Mouse (Mus musculus): ENCODE results near the gene Col9a2. TPM values are rescaled to one million over a fixed set of nuclear protein-coding genes. Genes with fewer than 3 reads are reported as not detected.

The Col9a2 gene
- polyA plus RNA-seq, 1 experiment from 2014 or later: 12.3 TPM

DNA sequence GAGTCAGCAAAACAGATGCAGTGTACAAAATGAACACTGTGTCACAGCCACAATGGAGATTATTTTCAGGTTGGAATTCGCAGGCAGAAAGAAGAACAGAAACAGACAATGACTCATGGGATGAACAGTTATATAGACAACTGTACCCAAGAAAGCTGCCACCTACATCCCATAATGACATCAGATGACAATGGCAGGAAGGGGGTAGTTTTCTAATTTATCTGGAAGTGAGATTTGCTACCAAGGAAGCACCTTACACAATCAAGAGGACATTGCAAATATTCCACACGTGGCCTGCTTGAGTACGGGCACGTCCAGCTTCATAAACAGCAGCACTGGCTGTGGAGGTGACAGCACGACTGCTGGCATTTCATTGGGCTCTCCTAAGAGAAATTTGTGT, 30.0 kb upstream of the Col9a2 start:
- 67% methylated on average over 5 of the region's 5 CpGs for WGBS
- no peak overlapping the region for H3K4me3 ChIP-seq
- H3K4me1 ChIP-seq: peaks cover 13% of the 10 kb centered on the region; the same call in 1 of the 2 replicates
- no peaks in the 10 kb centered on the region for H3K9me3 ChIP-seq
- H3K36me3 ChIP-seq: no peaks in the 10 kb centered on the region
- no peak overlapping the region for H3K9ac ChIP-seq
- no peak overlapping the region for H3K27ac ChIP-seq
- no peaks in the 10 kb centered on the region for H3K27me3 ChIP-seq
- ATAC-seq (ENCODE audit: borderline replicate concordance, extremely low read depth, low FRiP score, low TSS enrichment): no peak
- no peak overlapping the region for H3K4me2 ChIP-seq

DNA sequence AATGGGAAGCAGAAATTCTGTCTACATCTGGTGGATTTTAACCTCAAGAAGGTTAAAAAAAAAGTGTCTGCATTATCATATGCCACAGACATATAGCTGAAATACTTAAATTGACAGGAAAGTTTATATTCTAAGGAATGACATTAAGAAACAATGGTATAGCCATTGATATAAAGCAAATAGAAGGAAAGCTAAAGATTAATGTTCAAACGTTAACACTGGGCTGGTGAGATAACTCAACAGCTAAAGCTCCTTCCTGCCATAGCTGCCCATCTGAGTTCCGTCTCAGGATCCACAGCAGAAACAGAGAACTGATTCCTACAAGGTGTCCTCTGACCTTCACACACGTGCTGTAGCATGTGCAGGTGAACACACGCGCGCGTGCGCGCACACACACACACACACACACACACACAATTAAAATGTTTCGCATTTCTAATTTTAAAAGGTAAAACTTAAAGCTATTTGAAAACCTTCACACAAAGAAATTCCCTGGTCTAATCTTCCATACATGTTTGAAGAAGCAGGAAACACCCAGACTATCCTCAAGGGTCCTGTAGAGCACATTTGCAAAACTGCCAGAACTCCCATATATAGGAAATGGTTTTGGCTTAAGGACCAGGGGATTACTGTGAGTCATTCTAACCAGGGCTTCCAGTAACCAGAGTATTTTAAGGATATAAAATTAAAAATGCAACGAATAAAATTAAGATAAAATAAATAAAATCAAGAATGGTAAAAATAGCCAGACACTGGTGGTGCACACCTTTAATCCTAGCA, 28.2 kb upstream of the Col9a2 start:
- Histone ChIP-seq H3K4me1 (peaks cover 12% of the 10 kb centered on the region), H3K4me3 (no peak overlapping the region)
- ATAC-seq (ENCODE audit: borderline replicate concordance, extremely low read depth, low FRiP score, low TSS enrichment): no peak

DNA sequence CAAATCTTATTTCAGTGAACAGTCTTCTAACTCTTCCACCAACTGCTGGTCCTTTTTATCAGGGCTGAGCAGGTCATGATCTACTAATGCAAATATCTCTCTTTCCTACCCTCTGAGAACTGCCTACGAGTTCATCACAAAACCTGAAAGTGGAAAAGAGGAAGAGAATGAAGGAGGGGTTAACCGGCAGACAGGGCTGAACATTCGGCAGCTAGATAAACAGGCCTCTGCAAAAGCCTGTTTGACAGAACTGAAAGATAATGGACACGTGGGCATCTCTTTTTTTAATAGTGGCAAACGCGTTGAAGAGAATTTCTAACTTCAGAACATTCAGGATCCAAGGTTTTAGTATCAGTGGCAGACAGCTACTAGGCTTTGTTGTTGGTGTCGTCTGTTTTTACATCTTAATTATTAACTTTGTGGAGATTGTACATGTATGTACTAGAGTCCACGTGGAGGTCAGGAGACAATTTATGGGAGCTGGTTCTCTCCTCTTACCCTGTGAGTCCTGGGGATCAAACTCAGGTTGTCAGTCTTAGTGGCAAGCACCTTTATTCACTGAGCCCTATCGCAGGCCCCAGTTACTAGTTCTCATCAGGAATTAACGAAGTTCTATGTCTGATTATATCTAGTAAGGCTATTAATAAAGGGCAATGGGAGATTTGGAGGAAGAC, 24.5 kb upstream of the Col9a2 start:
- Histone ChIP-seq H3K4me1 (peaks cover 15% of the 10 kb centered on the region), H3K9ac (no peak overlapping the region), H3K36me3 (no peaks in the 10 kb centered on the region), H3K27me3 (no peaks in the 10 kb centered on the region), H3K27ac (no peak overlapping the region), H3K9me3 (no peaks in the 10 kb centered on the region), H3K4me2 (no peak overlapping the region), H3K4me3 (no peak overlapping the region)
- no peak for ATAC-seq (ENCODE audit: borderline replicate concordance, extremely low read depth, low FRiP score, low TSS enrichment)
- 53% methylated on average over 10 of the region's 10 CpGs for WGBS

More for the DNA sequence above, 28.2 kb upstream of the Col9a2 start:
- no peaks in the 10 kb centered on the region for H3K36me3 ChIP-seq
- 72% methylated on average over 11 of the region's 11 CpGs for whole genome bisulfite sequencing
- no peak overlapping the region for H3K27ac ChIP-seq
- no peaks in the 10 kb centered on the region for H3K9me3 ChIP-seq
- H3K9ac ChIP-seq: no peak overlapping the region
- no peak overlapping the region for H3K4me2 ChIP-seq
- no peaks in the 10 kb centered on the region for H3K27me3 ChIP-seq

DNA sequence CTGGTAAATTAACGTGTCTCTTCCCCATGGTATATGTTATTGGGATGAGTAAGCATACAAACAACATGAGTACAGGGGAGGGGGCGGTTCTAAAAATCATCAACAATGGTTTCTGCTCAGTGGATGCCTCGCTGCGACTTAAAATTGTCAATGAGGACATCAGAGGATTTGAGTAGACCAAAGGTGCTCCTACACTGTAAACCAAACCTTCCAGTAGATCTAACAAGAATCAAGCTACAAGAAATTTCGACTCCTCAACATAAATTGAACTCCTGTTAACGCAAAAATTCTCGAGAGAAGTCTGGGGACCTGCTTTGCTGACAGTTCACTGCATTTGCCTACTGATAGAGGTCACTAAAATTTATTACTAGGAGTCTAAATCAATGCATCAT, 23.9 kb upstream of the Col9a2 start:
- WGBS: 75% methylated on average over 7 of the region's 7 CpGs
- peaks cover 15% of the 10 kb centered on the region for H3K4me1 ChIP-seq
- no peak for ATAC-seq (ENCODE audit: borderline replicate concordance, extremely low read depth, low FRiP score, low TSS enrichment)
- H3K27me3 ChIP-seq: no peaks in the 10 kb centered on the region
- H3K27ac ChIP-seq: no peak overlapping the region
- no peak overlapping the region for H3K9ac ChIP-seq
- no peaks in the 10 kb centered on the region for H3K36me3 ChIP-seq
- peak overlapping the region; percentile 95 for H3K4me2 ChIP-seq
- no peak overlapping the region for H3K4me3 ChIP-seq
- H3K9me3 ChIP-seq: no peaks in the 10 kb centered on the region

DNA sequence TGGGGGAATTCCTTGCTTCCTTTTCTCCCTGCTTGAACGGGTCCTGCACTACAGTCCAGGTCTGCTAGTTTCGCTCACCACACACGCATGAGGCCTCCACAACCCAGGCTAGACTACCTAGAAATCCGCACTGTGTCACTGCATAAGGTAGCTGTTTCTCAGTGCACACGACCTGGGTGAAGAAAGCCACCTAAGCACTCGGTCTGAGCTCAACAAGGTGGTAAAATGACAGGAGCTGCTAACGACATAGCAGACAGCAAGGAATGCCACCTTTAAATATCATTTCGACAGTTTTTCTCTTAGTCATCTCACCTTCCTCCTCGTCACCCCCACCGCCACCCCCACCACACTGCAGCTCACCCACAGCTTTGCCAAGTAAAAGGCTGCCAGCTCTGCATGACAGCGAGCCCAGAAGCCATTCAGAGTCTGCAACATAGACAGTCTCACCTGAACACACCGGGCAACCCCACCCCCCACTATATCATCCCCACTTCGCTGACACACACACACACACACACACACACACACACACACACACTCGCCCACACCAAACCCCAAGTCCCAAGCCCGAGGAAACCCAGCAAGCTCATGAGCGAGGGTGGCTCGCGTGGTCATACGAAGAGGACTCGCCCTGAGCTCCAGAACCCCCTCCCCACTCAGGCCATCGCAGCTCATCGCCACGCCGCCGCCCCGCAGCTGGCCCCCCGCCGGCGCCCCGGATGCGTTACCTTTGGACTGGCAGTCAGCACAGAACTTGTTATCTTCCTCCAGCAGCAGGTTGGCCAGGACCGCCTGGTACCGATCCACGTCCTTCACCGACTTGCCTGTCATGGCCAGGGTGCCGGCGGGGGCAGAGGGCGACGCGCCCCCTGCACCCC, 22.9 kb upstream of the Col9a2 start:
- Histone ChIP-seq H3K4me3 (peak overlapping the region; percentile 82), H3K4me1 (peaks cover 15% of the 10 kb centered on the region), H3K9me3 (no peaks in the 10 kb centered on the region), H3K27me3 (no peaks in the 10 kb centered on the region), H3K9ac (peak overlapping the region; percentile 82), H3K27ac (peak overlapping the region; percentile 64), H3K4me2 (peak overlapping the region; percentile 95), H3K36me3 (no peaks in the 10 kb centered on the region)
- 4% methylated on average over 40 of the region's 40 CpGs for WGBS
- peak; percentile 11 for ATAC-seq (ENCODE audit: borderline replicate concordance, extremely low read depth, low FRiP score, low TSS enrichment)

DNA sequence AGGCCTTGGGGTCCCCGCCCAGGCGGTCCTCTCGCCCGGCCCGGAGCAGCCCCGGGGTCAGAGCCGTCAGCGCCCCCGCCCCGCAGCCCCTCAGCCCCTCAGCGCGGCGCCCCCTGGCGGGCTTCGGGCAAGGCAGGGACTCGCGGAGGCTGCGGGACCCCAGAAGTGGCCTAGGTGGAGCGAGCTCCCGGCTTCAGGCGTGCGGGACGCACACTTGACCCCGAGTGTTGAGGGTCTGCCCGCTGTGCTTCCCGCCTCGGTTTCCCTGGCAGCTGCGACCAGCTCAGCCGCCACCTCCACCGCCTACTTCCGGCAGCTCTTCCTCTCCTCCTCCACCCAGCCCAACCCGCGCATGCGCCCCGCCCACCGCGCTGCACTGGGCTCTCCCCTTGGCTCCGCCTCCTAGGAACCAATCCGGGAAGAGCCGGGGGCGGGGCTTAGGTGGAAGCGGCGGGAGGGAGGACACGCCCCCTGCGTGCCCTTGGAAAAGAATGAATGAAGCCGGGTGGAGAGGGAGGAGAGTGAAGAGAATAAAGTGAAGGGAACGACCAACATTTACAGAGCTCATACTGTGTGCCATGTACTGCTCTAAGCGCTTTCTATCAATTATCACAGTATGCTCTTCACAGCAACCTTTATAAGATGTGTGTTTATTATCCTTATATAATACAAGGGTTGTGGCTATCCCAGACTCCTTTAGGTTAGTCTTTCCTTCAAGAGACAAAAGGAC, 22.1 kb upstream of the Col9a2 start, which contains the start of gene Smap2:
Smap2 (minus strand) TSS at position 320 of the 730 bp plus-strand sequence.
- peaks cover 15% of the 10 kb centered on the region for H3K4me1 ChIP-seq
- no peaks in the 10 kb centered on the region for H3K27me3 ChIP-seq
- no peaks in the 10 kb centered on the region for H3K9me3 ChIP-seq
- peak; percentile 98 for ATAC-seq (ENCODE audit: borderline replicate concordance, extremely low read depth, low FRiP score, low TSS enrichment)
- H3K4me3 ChIP-seq: peak within 1 kb of the TSS; percentile 82
- under 1% methylated on average over 47 of the region's 48 CpGs for WGBS
- H3K9ac ChIP-seq: peak within 1 kb of the TSS; percentile 82
- H3K27ac ChIP-seq: peak within 1 kb of the TSS; percentile 64
- H3K4me2 ChIP-seq: peak within 1 kb of the TSS; percentile 95
- no peaks in the 10 kb centered on the region for H3K36me3 ChIP-seq

DNA sequence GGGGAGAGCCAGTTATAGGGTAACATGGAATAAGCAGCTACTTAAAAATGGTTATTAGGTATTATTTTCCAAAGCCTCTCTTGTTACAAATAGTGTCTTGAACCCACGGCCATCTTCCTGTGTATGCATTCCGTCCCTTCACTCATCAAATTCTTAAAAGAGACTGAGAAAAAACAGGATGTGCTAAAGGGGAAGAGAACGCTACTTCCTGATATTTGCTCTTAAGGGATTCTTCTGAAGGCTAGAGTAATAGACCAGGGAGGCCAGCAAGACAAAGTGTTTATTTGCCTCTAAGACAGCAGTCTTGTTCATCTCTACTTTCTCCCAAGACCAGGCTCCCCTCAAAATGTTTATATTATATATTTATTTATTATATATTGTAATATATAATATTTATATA, 20.9 kb upstream of the Col9a2 start:
- WGBS: 66% methylated on average over 3 of the region's 3 CpGs
- no peaks in the 10 kb centered on the region for H3K36me3 ChIP-seq
- H3K27ac ChIP-seq: no peak overlapping the region
- H3K27me3 ChIP-seq: no peaks in the 10 kb centered on the region
- H3K9ac ChIP-seq: no peak overlapping the region
- no peaks in the 10 kb centered on the region for H3K9me3 ChIP-seq
- H3K4me1 ChIP-seq: peaks cover 15% of the 10 kb centered on the region
- no peak for ATAC-seq (ENCODE audit: borderline replicate concordance, extremely low read depth, low FRiP score, low TSS enrichment)
- no peak overlapping the region for H3K4me3 ChIP-seq
- H3K4me2 ChIP-seq: no peak overlapping the region

DNA sequence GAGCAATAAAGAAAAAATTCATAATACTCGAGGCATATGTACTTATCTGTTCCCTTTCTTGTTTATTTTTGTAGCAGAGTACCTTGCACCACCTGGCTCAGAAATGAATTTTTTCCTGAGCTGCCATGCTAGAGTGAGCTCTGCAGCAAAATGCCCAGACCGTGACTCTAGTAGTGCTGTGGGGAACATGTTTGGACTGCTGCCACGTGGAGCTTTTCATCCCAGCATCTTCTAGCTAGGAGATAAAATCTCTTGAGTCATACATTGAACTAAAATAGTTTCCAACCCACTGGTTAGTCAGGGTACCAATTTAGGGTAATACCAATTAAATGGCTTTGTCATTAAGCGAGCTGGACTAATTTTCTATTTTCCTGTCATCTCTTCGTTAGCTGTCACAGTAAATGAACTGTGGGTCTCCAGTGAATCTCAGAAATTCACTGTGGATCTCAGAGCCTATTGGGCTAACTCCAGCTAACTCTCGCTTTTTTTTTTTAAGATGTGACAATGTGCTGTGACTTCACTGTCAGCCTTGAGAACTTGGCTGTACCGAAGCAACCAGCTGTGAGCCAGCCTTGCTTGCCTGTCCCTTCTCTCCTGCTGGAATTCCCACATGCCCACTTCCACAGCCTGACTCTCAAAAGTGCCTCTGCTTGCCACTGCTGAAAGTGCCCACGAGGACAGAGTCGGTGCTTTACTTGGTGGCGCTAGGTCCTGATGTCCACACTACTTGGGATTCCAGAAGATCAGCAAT, 19.0 kb upstream of the Col9a2 start:
- Histone ChIP-seq H3K9ac (no peak overlapping the region), H3K4me1 (peaks cover 10% of the 10 kb centered on the region), H3K27me3 (no peaks in the 10 kb centered on the region), H3K4me2 (no peak overlapping the region), H3K36me3 (no peaks in the 10 kb centered on the region), H3K27ac (no peak overlapping the region), H3K9me3 (no peaks in the 10 kb centered on the region), H3K4me3 (no peak overlapping the region)
- WGBS: 62% methylated on average over 10 of the region's 10 CpGs
- no peak for ATAC-seq (ENCODE audit: borderline replicate concordance, extremely low read depth, low FRiP score, low TSS enrichment)

DNA sequence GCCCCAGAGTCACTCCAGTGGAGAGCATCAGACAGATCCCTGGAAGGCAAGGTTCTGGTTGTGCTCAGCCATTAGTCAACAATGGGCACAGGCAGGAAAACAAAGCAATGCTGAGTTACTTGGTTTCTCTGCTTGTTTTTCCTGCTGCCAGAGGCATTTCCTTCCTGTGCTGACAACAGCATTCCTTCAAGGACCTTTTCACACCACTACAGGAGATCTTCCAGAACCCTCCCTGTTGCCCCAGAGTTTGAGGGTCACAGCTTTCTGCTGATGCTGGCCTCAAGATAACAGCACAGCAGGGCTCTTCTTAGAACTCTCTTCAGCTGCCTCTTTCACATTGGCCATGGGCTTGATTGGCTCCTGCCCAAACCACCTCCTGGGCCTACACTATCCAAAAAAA, 17.3 kb upstream of the Col9a2 start:
- no peaks in the 10 kb centered on the region for H3K36me3 ChIP-seq
- no peak overlapping the region for H3K27ac ChIP-seq
- no peak overlapping the region for H3K9ac ChIP-seq
- no peaks in the 10 kb centered on the region for H3K4me1 ChIP-seq
- no peak overlapping the region for H3K4me2 ChIP-seq
- no peak for ATAC-seq (ENCODE audit: borderline replicate concordance, extremely low read depth, low FRiP score, low TSS enrichment)
- no peaks in the 10 kb centered on the region for H3K9me3 ChIP-seq
- H3K27me3 ChIP-seq: no peaks in the 10 kb centered on the region
- H3K4me3 ChIP-seq: no peak overlapping the region

DNA sequence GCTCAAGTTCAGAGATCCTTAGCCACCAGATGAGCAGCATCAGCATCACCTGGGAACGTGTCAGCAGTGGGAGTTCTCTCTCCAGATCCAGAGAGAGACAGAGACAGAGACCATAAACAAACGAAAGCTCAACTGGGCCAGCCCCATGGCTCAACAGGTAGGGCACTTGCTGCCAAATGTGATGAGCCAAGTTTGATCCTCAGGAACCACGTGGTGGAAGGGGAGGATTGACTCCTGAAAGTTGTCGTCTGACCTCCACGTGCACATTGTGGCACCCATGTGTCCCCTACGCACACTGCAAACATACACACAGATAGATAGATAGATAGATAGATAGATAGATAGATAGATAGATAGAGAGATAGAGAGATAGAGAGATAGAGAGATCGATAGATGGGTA, 15.7 kb upstream of the Col9a2 start:
- no peaks in the 10 kb centered on the region for H3K27me3 ChIP-seq
- ATAC-seq (ENCODE audit: borderline replicate concordance, extremely low read depth, low FRiP score, low TSS enrichment): no peak
- no peaks in the 10 kb centered on the region for H3K9me3 ChIP-seq
- no peaks in the 10 kb centered on the region for H3K4me1 ChIP-seq
- WGBS: 71% methylated on average over 7 of the region's 7 CpGs
- H3K4me3 ChIP-seq: no peak overlapping the region
- no peak overlapping the region for H3K4me2 ChIP-seq
- H3K36me3 ChIP-seq: no peaks in the 10 kb centered on the region
- no peak overlapping the region for H3K27ac ChIP-seq
- H3K9ac ChIP-seq: no peak overlapping the region

DNA sequence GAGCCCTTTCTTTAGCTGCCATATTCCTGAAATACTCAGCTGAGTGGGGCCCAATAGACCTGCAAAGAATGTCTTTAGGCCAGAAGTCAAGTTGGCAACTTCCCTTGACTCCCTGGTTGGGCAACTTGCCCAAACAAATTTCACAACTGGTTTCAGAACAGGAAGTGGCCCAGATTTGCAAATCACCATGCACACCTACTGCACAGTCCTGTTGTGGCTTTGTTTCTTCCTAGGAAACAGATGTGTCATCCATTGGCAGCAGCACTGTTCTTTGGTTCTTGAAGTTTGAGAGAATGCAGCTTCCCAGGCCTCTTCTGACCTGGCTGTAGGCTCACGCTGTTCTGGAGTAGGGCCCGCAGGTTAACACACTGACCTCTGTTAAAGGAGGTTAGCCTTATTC, 15.2 kb upstream of the Col9a2 start:
- no peak for ATAC-seq (ENCODE audit: borderline replicate concordance, extremely low read depth, low FRiP score, low TSS enrichment)
- Histone ChIP-seq H3K9ac (no peak overlapping the region), H3K4me1 (no peaks in the 10 kb centered on the region), H3K27me3 (no peaks in the 10 kb centered on the region), H3K4me3 (no peak overlapping the region), H3K36me3 (no peaks in the 10 kb centered on the region), H3K9me3 (no peaks in the 10 kb centered on the region), H3K4me2 (no peak overlapping the region), H3K27ac (no peak overlapping the region)
- 74% methylated on average over 2 of the region's 2 CpGs for WGBS

All from lung, embryonic 15.5 days (tissue).